Mouse (Mus musculus): ENCODE results near the gene Adarb2.

DNA sequence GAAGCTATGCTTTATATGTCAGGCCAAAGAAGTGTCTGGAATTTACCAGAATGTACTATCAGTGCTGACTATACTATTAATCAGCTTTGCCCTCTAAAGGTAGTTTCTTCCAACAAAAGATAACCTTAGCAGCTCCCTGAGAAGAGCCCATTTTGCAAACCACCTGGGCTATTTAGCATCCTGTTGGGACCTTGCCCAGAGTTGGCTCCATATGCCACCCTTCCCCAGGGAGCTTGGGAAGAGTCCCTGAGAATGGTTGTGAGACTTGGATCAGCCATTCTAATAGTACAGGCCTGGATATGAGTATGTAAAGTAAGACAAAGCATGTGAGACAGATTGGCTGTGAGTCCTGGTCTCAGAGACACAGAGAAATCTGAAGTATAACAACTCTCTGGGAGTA is 149.7 kb downstream of the Adarb2 start:
- TF ChIP-seq CTCF (IDR thresholded peaks at IDR 0.05; ENCODE audit: insufficient read depth, low read length) (no peak), POLR2A (IDR thresholded peaks at IDR 0.05; ENCODE audit: borderline replicate concordance, extremely low read depth, low read depth, low read length) (no peak)
